Mouse (Mus musculus) heart, adult 9 months (tissue): ENCODE measurements around the gene Ptgir.
"Not testable (repeated sequence)": the region's sequence is repeated elsewhere in the genome, so short reads cannot be mapped to it uniquely, and the experiment has no call there.

Experiments used
- DNase-seq, 2 experiments: peaks; one replicate each; pipeline ENCODE4 v3.0.0; 2022; ENCODE audit warnings: low spot score in 2 of 2

The Ptgir gene

GRCm38 (mm10) chr7:16940292-16940691 is 34.0 kb downstream of the Ptgir start:
- peak in 1 of 2 experiments; percentile 46 for DNase-seq

DNA sequence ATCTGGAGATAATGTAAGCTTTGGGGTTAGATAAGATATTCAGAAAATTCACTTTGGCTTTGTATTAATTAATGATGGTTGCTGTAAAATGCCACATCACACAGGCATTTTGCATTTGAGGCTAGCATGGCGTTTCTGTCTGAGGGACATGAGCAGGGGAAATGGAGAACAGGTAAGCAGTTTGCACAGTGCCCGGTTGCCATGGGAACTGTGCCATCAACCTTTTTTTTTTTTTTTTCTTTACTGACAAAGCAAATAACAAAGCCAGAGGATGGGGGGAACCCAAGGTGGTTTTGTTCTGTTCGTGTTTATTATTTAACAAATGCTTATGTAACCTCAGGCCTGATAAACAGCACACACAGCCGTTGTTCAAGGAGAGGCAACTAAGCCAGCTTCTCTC is 36.6 kb downstream of the Ptgir start:
- no peak for DNase-seq

DNA sequence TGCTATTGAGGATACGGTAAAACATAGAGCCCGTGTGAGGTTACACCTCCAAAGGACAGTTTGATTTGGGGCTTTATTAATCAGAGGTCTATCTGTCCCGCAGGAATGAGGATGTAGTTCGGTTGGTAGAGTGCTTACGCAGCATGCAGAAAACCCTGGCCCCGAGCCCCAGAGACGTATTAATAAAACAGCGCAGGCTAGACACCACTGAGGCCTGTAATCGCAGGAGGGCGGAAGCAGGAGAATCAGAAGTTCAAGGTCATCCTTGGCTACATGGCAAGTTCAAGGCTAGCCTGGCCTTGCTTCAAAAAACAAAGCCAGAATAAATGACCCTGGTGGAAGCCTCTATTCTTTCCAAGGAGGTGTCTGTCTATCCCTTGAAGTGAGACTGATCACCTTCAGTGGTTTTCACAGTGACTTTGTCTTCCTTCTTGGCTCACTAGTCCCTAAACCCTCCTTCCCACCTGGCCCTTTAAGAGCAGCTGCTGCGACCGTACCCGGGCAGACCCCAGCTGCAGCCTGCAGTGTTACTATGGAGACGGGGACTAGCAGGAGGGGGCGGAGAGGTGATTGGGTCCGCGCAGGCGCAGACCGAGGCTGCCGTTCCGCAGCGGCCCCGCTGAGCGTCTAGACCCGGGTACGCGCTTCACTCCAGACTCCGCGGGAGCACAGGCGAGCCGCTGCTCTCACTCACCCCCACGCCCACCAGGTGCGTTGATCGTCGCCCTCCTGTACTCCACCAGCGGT is 37.9 kb downstream of the Ptgir start, which contains the start of gene Pnmal2:
Pnmal2 (plus strand) TSS at position 622 of the 747 bp plus-strand sequence.
- DNase-seq = peak; percentile 76 to 80

DNA sequence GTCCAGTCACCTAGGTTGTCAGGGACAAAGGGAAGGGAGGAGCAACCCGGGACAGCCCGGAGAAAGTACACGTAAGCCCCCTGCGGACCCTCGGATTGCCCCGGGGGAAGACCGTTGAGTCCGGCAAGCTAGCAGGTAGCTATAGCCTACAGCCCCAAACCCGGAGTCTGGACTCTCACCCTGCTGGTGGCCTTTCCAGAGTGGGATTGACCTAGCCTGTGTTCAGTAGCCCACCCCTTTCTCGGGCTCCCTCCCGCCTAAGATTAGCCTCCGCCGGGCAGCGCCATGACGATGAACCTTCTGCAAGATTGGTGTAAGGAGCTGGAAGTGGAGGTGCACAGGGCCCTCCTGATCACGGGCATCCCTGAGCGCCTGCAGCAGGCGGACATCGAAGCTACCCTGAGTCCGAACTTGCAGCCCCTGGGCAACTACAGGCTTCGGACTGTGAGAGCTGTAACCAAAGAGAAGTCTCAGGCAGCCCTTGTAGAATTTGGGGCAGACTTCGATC is 38.6 kb downstream of the Ptgir start:
- no peak for DNase-seq

GRCm38 (mm10) chr7:16945419-16945818 is 39.1 kb downstream of the Ptgir start:
- no peak for DNase-seq

DNA sequence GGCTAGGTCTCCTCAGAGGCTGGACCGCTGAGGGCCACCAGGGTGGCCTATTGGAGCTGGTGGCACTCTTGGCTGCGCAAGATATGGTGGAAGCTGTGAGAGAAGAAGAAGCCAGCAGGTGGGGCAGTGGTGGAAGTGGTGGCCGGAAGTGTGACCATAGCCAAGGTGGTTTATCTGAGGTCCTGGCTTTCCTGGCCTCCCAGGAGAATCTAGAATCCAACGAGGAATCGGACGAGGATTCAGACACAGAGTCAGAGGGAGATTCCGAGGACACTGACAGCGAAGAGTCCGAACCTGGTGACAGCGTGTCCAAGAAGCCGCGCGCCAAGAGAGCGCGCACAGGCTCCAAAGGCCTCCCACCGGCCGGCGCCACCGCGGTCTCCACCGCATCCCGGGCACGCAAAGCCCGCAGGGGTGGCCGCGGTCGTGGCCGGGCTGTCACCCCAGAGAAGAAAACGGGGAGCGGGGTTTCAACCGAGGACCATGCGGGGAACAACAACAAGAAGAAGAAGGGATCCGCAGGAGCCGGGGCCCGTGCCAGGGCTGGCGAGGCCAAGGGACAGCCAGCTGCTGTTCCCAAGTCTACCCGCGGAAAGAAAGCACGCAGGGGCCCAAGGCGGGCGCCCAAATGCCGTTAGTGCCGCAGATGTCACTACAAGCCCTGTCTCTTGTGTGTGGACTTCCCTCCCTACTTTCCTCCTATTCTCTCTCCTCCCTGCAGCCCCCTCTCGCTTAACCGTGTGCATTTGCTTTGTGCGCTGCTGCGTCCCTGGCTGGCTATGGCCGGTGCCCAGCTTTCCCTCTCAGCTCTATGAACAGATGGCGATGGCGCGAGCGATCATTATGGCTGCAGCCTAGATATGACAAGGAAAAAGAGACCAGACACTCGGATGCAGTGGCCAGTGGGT is 40.4 kb downstream of the Ptgir start:
- DNase-seq = no peak

GRCm38 (mm10) chr7:16947349-16947895 is 41.1 kb downstream of the Ptgir start:
- no peak for DNase-seq

- peak; percentile 44 to 64 for DNase-seq
Measured at GRCm38 (mm10) chr7:16947959-16948361, 41.7 kb downstream of the Ptgir start.

- no peak for DNase-seq
Measured at GRCm38 (mm10) chr7:16948923-16949458, 42.7 kb downstream of the Ptgir start.

DNA sequence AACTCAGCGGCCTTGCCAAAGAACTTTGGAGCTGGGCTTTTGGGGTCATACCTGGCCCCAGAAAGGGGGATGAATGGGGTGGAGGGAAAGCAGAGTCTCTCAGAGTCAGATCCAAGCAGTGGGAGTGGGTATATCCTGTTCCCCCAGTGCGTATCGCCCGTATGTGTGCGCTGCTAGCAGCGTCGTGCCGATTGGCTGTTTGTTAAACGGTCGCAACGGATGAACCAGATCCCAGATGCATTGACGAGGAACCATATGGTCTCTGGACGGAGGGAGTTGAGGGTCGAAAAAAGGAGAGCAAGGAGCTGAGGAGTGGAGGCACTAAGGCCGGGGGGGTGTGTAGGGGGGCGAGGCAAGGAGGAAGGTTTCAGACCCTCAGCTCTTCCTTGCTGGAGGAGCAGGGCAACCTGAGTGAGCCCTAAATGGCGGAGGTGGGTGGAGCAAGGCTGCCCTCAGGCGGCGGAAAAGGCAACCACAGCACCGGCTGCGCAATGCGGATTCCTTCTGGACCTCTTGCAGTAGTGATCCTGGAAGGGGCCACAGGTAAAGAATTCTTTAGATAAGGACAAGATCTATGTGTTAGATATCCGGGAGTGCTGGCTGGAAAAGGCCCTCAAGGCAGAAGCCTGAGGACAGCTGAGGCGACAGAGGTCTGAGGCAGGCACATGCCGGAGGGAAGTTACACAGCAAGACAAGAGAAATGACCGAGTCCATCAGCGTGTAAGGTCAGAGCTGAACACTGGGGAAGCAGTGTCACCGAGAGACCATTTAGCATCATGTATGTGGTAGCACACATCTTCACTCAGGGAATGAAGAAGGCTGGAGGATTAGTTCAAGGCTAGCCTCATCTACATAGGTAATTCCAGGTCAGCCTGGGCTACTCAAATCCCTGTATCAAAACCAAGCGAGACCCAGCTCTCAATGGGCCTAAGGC is 43.9 kb downstream of the Ptgir start:
- DNase-seq = peak in 1 of 2 experiments; percentile 32

DNA sequence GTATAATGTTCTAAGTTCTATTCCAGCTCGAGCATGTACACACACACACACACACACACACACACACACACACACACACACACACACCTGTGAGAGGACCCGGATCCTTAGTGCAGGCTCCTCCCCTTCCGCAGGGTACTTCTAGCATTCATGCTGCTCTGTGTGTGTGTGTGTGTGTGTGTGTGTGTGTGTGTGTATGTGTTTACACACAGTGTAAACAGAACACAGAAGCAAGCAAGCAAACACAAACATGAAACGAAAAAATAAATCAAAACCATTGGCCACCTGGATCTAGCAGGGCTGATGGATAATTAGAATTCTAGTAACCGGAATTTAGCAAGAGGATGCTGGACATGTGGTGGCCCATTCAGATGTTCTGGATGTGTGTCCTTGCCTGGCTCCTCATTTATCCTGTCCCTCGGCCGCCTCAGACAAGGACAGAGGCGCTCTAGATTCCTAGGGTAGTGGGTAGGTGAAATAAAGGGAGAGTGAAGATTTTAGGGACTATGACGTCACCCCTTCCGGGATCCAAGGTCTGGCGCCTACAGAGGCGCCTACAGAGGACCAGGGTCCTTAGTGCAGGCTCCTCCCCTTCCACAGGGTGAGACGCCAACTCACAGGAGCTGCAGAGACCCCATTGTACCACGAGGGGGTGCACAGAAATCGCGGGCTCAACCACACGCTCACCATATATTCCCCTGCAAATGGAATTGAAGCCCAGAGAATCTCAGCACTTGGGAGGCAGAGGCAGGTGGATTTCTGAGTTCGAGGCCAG is 44.8 kb downstream of the Ptgir start:
- peak; percentile 71 to 84 for DNase-seq

GRCm38 (mm10) chr7:16953776-16954175 is 47.5 kb downstream of the Ptgir start:
- DNase-seq = not testable (repeated sequence)

DNA sequence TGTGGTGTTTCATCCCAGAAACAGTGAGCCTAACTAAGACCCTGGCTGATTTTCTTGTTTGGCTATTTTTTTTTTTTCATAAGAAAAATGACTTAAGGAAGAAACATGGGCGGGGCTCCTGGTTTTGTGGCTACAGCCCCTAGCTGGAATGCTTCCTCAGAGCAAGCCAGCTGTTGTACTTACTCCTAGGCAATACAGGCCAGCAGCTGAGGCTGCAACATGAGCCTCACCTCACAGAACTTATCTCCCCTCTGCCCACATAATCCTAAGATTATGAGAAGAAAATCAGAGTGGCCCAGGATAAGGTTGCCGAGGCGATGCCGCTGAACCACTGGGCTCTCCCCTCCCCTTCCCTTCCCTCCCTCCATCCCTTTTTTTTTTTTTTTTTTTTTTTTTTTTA is 49.4 kb downstream of the Ptgir start:
- no peak for DNase-seq

DNA sequence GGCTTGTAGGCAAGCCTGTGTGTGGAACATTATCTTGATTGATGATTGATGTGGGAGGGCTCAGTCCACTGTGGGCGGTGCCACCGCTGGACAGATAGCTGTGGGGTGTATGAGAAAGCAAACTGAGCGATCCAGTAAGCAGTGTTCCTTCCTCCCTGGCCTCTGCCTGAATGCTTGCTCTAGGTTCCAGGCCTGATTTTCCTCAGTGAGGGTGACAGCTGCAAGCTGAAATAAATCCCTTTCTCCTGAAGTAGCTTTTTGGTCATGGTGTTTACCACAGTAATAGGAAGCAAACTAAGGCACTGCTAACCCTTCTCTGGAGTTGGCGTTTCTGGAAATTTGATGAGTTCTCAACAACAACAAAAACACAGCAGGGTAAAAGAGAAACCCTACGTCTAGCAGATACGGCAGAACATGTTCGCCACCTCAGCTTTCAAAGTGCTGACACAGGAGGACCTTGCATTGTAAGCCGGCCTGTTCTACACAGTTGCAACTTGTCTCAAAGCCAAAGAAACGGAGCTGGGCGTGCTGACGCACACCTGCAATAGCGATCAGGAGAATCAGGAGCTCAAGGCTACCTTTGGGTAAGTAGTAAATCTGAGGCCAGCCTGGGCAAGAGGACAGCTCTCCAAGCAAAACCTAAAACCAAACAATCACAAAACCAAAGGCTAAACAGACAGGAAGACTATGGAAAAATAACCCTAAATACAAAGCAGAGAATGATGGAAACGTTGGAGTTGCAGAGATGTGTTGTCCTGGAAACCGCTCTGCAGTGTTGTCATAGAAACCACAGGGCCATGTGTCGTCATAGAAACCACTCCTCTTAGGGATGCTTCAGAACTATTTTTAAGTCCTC is 50.3 kb downstream of the Ptgir start:
- DNase-seq = no peak

DNA sequence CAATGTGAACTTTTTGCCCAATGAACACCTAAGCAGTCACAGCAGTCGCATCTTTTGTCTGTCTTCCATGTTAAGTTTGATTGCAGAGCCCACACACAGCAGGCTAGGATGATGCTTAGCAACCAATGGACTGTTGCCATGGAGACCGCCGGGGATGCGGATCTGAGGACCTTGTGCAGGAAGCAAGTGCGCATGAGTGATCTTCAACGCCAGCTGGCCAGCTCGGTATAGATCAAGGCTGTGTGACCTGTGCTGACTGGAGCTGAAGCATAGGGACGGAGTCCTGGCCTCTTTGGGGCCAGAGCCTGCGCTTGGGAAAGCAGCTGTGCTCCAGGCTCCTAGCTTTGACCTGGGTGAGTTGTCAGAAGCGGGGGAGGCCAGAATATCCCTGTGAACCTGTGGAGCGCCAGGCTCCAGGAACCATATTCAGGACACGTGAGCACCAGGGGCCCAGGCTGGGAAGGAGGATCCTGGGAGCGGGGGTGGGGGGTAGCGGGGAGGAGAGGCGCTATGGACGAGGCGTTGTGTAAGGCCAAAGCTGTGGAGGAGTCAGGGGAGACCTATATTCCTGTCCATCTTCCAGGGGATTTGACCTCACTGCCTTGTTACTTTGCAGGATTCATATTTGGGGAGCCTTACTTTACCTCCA is 53.4 kb downstream of the Ptgir start, which contains the start of gene Pnmal1:
Pnmal1 (plus strand) TSS at position 141 of the 649 bp plus-strand sequence.
- no peak for DNase-seq
